Comparison of ENCODE assay signal across 16 mouse cellular contexts in the genomic region with DNA sequence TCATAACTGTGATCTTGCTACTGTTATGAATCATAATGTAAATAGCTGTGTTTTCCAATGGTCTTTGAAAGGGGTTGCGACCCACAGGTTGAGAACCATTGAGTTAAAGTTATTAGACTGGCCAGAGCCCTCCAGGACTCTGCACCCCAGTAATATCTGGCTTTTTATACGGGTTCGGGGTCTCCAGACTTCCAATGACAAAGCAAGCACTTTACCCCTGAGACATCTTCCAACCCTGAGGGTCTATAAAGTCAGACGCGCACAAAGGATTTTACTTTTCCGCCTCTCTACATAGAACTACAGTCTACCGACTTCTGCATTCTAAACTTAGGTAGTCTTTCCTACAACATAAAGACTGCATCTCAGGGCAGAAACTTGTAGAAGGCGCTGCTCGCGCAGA.
DNase-seq lines count a peak whose midpoint lies in the region; ATAC-seq and TF ChIP-seq lines count a peak whose summit lies in the region.
"Had no signal": no experiment of that assay in that cellular context is flagged by ENCODE, and none has a peak within 500 bp of the region (broad histone marks: within the 10 kb centered on the region; RNA-seq: fewer than 3 reads in every experiment).

No protein-coding gene starts in this region.

- H3K27ac ChIP-seq in lung, embryonic 14.5 days (ENCODE audit: low read depth) = no peak overlapping the region
- H3K27ac ChIP-seq in embryonic facial prominence, embryonic 13.5 days = no peak overlapping the region
- no peak overlapping the region for H3K27ac ChIP-seq in intestine, embryonic 15.5 days
- no peak overlapping the region for H3K27ac ChIP-seq in small intestine, adult 2 months (ENCODE audit: insufficient read depth, low read depth, low read length)
- H3K27ac ChIP-seq in forebrain, embryonic 12.5 days = no peak overlapping the region
- H3K27ac ChIP-seq in hindbrain, postnatal 0 days = no peak overlapping the region
- H3K27ac ChIP-seq: hindbrain, embryonic 15.5 days; neural tube, embryonic 13.5 days had no signal

- H3K4me3 ChIP-seq in lung, embryonic 14.5 days (ENCODE audit: low read depth, low read length) = no peak overlapping the region
- no peak overlapping the region for H3K4me3 ChIP-seq in embryonic facial prominence, embryonic 13.5 days
- no peak overlapping the region for H3K4me3 ChIP-seq in intestine, embryonic 15.5 days (replicated peaks)
- H3K4me3 ChIP-seq in small intestine, adult 2 months (ENCODE audit: low read depth, low read length) = peak overlapping the region; percentile 59
- no peak overlapping the region for H3K4me3 ChIP-seq in forebrain, embryonic 12.5 days (replicated peaks)
- no peak overlapping the region for H3K4me3 ChIP-seq in hindbrain, postnatal 0 days (ENCODE audit: low read length)
- H3K4me3 ChIP-seq: heart, embryonic 12.5 days; hindbrain, embryonic 15.5 days; left cerebral cortex, adult 2 months; midbrain, embryonic 10.5 days; neural tube, embryonic 13.5 days had no signal

- 62% methylated on average over 10 of the region's 10 CpGs for WGBS in lung, embryonic 14.5 days
- WGBS in embryonic facial prominence, embryonic 13.5 days = 80% methylated on average over 10 of the region's 10 CpGs
- 71% methylated on average over 10 of the region's 10 CpGs for WGBS in intestine, embryonic 15.5 days
- 83% methylated on average over 10 of the region's 10 CpGs for WGBS in small intestine, adult 2 months
- WGBS in forebrain, embryonic 12.5 days = 92% methylated on average over 10 of the region's 10 CpGs
- WGBS in hindbrain, postnatal 0 days = 91% methylated on average over 10 of the region's 10 CpGs

- H3K4me2 ChIP-seq in lung, embryonic 14.5 days = peak overlapping the region; percentile 50
- H3K4me2 ChIP-seq in embryonic facial prominence, embryonic 13.5 days = peak overlapping the region; percentile 16; the same call in 1 of the 2 replicates
- H3K4me2 ChIP-seq in intestine, embryonic 15.5 days (replicated peaks) = peak overlapping the region; percentile 39
- H3K4me2 ChIP-seq in forebrain, embryonic 12.5 days = no peak overlapping the region
- no peak overlapping the region for H3K4me2 ChIP-seq in hindbrain, postnatal 0 days (ENCODE audit: low read depth, low read length)
- H3K4me2 ChIP-seq: heart, embryonic 12.5 days; hindbrain, embryonic 15.5 days; neural tube, embryonic 13.5 days had no signal

- no peak for ATAC-seq in lung, embryonic 14.5 days (ENCODE audit: insufficient read depth)
- no peak for ATAC-seq in embryonic facial prominence, embryonic 13.5 days (ENCODE audit: insufficient number of reproducible peaks, insufficient read depth, low FRiP score, low TSS enrichment, low read depth)
- ATAC-seq in intestine, embryonic 15.5 days = no peak
- no peak for ATAC-seq in forebrain, embryonic 12.5 days (ENCODE audit: low FRiP score)
- ATAC-seq in hindbrain, postnatal 0 days = no peak

- no peak for DNase-seq in lung, embryonic 14.5 days
- no peak for DNase-seq in lung, postnatal 36 days
- DNase-seq in frontal cortex, postnatal 10 days (ENCODE audit: low spot score in 2 of 2) = no peak
- no peak for DNase-seq in hindbrain, postnatal 0 days (ENCODE audit: low spot score)
- DNase-seq: cerebellum, postnatal 14 days; gastrocnemius, postnatal 36 days; right cerebral cortex, postnatal 14 days had no signal

- TF ChIP-seq POLR2A in small intestine, adult 2 months (IDR thresholded peaks at IDR 0.05; ENCODE audit: low read depth, low read length) = no peak

- H3K9me3 ChIP-seq in lung, embryonic 14.5 days (ENCODE audit: low read depth, low read length) = no peaks in the 10 kb centered on the region
- no peaks in the 10 kb centered on the region for H3K9me3 ChIP-seq in embryonic facial prominence, embryonic 13.5 days
- H3K9me3 ChIP-seq in intestine, embryonic 15.5 days = no peaks in the 10 kb centered on the region
- no peaks in the 10 kb centered on the region for H3K9me3 ChIP-seq in forebrain, embryonic 12.5 days
- no peaks in the 10 kb centered on the region for H3K9me3 ChIP-seq in hindbrain, postnatal 0 days (ENCODE audit: low read length)
- H3K9me3 ChIP-seq: heart, embryonic 12.5 days; hindbrain, embryonic 15.5 days; midbrain, embryonic 10.5 days; neural tube, embryonic 13.5 days had no signal

- H3K4me1 ChIP-seq in lung, embryonic 14.5 days (ENCODE audit: insufficient read depth) = peaks cover 5% of the 10 kb centered on the region; the same call in 1 of the 2 replicates
- peaks cover 46% of the 10 kb centered on the region for H3K4me1 ChIP-seq in embryonic facial prominence, embryonic 13.5 days
- H3K4me1 ChIP-seq in intestine, embryonic 15.5 days (replicated peaks) = peaks cover 8% of the 10 kb centered on the region
- H3K4me1 ChIP-seq in small intestine, adult 2 months (ENCODE audit: control insufficient read depth, insufficient read depth, insufficient read length, low read length) = peaks cover 10% of the 10 kb centered on the region; the same call in 1 of the 2 replicates
- peaks cover 12% of the 10 kb centered on the region; the same call in 1 of the 2 replicates for H3K4me1 ChIP-seq in forebrain, embryonic 12.5 days
- H3K4me1 ChIP-seq in hindbrain, postnatal 0 days (ENCODE audit: insufficient read depth, low read length) = no peaks in the 10 kb centered on the region

- no peak overlapping the region for H3K9ac ChIP-seq in lung, embryonic 14.5 days
- 0 out of 2 replicates have a peak overlapping the region, but pooled peaks have one; percentile 44 for H3K9ac ChIP-seq in embryonic facial prominence, embryonic 13.5 days
- no peak overlapping the region for H3K9ac ChIP-seq in intestine, embryonic 15.5 days
- no peak overlapping the region for H3K9ac ChIP-seq in forebrain, embryonic 12.5 days
- H3K9ac ChIP-seq in hindbrain, postnatal 0 days (replicated peaks; ENCODE audit: low read length) = no peak overlapping the region
- H3K9ac ChIP-seq: heart, embryonic 12.5 days; hindbrain, embryonic 15.5 days; neural tube, embryonic 13.5 days had no signal

- TF ChIP-seq CTCF in lung, embryonic 14.5 days (IDR thresholded peaks at IDR 0.05; ENCODE audit: low read depth) = no peak
- no peak for TF ChIP-seq CTCF in small intestine, adult 2 months (IDR thresholded peaks at IDR 0.05; ENCODE audit: extremely low read depth, insufficient read length, insufficient replicate concordance, low read depth, low read length)
- TF ChIP-seq CTCF in hindbrain, postnatal 0 days (IDR thresholded peaks at IDR 0.05; ENCODE audit: low read depth) = no peak

- H3K36me3 ChIP-seq in lung, embryonic 14.5 days (ENCODE audit: insufficient read depth) = no peaks in the 10 kb centered on the region
- H3K36me3 ChIP-seq in embryonic facial prominence, embryonic 13.5 days = no peaks in the 10 kb centered on the region
- no peaks in the 10 kb centered on the region for H3K36me3 ChIP-seq in intestine, embryonic 15.5 days
- H3K36me3 ChIP-seq in small intestine, adult 2 months (ENCODE audit: control insufficient read depth, insufficient read depth, low read length) = no peaks in the 10 kb centered on the region
- H3K36me3 ChIP-seq in forebrain, embryonic 12.5 days (replicated peaks) = no peaks in the 10 kb centered on the region
- no peaks in the 10 kb centered on the region for H3K36me3 ChIP-seq in hindbrain, postnatal 0 days (ENCODE audit: insufficient read depth, low read length)
- H3K36me3 ChIP-seq: heart, embryonic 12.5 days; hindbrain, embryonic 15.5 days; midbrain, embryonic 10.5 days; neural tube, embryonic 13.5 days had no signal

- H3K27me3 ChIP-seq in lung, embryonic 14.5 days (ENCODE audit: insufficient read depth, low read length) = no peaks in the 10 kb centered on the region
- peaks cover 4% of the 10 kb centered on the region; the same call in 1 of the 2 replicates for H3K27me3 ChIP-seq in embryonic facial prominence, embryonic 13.5 days
- H3K27me3 ChIP-seq in intestine, embryonic 15.5 days (replicated peaks) = no peaks in the 10 kb centered on the region
- H3K27me3 ChIP-seq in small intestine, adult 2 months (ENCODE audit: control insufficient read depth, insufficient read depth, low read length) = no peaks in the 10 kb centered on the region
- peaks cover 20% of the 10 kb centered on the region; the same call in 1 of the 2 replicates for H3K27me3 ChIP-seq in forebrain, embryonic 12.5 days
- H3K27me3 ChIP-seq in hindbrain, postnatal 0 days (ENCODE audit: insufficient read depth, low read length) = no peaks in the 10 kb centered on the region
- H3K27me3 ChIP-seq: heart, embryonic 12.5 days had no signal

Comparison
In these comparisons a context has a peak if more than half of its experiments do, and no peak if none do; other contexts are left out.
1. H3K4me2 ChIP-seq: peak in lung, embryonic 14.5 days (single experiment), embryonic facial prominence, embryonic 13.5 days (single experiment) and intestine, embryonic 15.5 days (single experiment); none in forebrain, embryonic 12.5 days (single experiment) and hindbrain, postnatal 0 days (single experiment).